Mouse (Mus musculus) testis, adult 2 months (tissue): ENCODE measurements at regions not wholly inside any gene's neighbourhood (a gene's known extent, or its start where the extent isn't known, plus 50 kb on each side); places are given as distances from the start of the nearest gene placed in this dataset.

Source experiments
- CTCF ChIP-seq: fragments of 200-500 bp; IDR thresholded peaks from 2 replicates; pipeline ENCODE4 v1.5.1; 2012; ENCODE audit warnings: low read depth, mild to moderate bottlenecking, inconsistent platforms, low read length, moderate library complexity; ENCODE audit not compliant: control insufficient read depth, insufficient read depth, insufficient replicate concordance
- POLR2A ChIP-seq: fragments of 200-500 bp; IDR thresholded peaks from 2 replicates; pipeline ENCODE4 v1.6.1; 2012; ENCODE audit warnings: low read depth, mild to moderate bottlenecking, inconsistent platforms, low read length, moderate library complexity; ENCODE audit not compliant: control insufficient read depth

GRCm38 (mm10) chr19:33074907-33075306, 317.2 kb downstream of the Rnls start:
- no peak for TF ChIP-seq CTCF
- no peak for TF ChIP-seq POLR2A
